Mouse (Mus musculus): Measurements from ENCODE around the gene Ddx43. TPM values are rescaled to one million over a fixed set of nuclear protein-coding genes. Genes with fewer than 3 reads are reported as not detected.

The Ddx43 gene
- total and polyA plus RNA-seq, 2 experiments: 0.09 TPM; not detected in 1

DNA sequence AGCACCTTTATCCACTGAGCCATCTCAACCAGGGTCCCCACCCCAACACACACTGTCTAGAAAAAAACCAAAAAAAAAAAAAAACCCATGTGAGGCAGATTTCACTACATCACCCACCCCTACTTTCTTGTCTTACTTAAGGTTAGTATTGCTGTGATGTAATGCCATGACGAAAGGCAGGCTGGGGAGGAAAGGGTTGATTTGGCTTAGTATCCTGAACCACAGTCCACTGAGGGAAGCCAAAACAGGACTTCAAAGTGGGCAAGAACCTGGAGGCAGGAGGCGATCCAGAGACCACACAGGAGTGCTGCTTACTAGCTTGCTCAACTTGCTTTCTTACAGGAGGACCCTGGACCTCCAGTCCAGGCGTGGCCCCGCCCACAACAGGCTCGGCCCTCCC is 54.8 kb downstream of the Ddx43 start:
- no peak for DNase-seq (ENCODE audit: extremely low read depth, low read depth, low spot score)
- Histone ChIP-seq H3K27me3 (ENCODE audit: control insufficient read depth, insufficient read depth, low read length) (no peaks in the 10 kb centered on the region), H3K9ac (ENCODE audit: low read depth, low read length) (no peak overlapping the region), H3K4me1 (ENCODE audit: control insufficient read depth, insufficient read depth, low read length) (peaks cover 9% of the 10 kb centered on the region; the same call in 1 of the 2 replicates), H3K36me3 (ENCODE audit: control insufficient read depth, insufficient read depth, low read length) (peaks cover 11% of the 10 kb centered on the region), H3K79me2 (ENCODE audit: control insufficient read depth, insufficient read depth, low read length) (no peaks in the 10 kb centered on the region; the same call in 1 of the 2 replicates), H3K27ac (replicated peaks; ENCODE audit: insufficient read depth, low read depth, low read length) (no peak overlapping the region), H3K4me3 (ENCODE audit: insufficient read depth, low read depth, low read length) (no peak overlapping the region)
- 77% methylated on average over 5 of the region's 5 CpGs for WGBS
- TF ChIP-seq CTCF (IDR thresholded peaks at IDR 0.05; ENCODE audit: low read depth, low read length): no peak
- no peak for TF ChIP-seq POLR2A (IDR thresholded peaks at IDR 0.05; ENCODE audit: extremely low read depth, insufficient read depth, low read length)

DNA sequence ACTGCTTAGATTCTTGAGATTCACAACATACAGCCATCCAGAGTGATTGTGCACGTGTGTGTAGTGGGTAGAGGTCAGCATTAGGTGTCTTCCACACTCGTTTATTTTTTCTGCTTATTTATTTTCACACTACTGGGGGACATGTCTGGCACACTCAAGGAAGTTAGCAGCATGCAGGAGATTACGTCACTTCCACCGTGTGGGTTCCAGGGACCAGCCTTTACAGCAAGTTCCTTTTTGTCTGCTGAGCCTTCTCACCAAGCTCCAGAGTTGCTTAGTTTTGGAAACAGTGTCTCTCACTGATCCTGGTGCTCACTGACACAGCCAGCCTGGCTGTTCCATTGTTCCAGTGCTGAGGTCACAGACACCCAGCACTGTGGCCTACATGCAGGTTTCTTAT is 55.8 kb downstream of the Ddx43 start:
- no peak overlapping the region for H3K9ac ChIP-seq (ENCODE audit: low read depth, low read length)
- H3K79me2 ChIP-seq (ENCODE audit: control insufficient read depth, insufficient read depth, low read length): no peaks in the 10 kb centered on the region; the same call in 1 of the 2 replicates
- no peak overlapping the region for H3K4me3 ChIP-seq (ENCODE audit: insufficient read depth, low read depth, low read length)
- TF ChIP-seq CTCF (IDR thresholded peaks at IDR 0.05; ENCODE audit: low read depth, low read length): no peak
- no peak for TF ChIP-seq POLR2A (IDR thresholded peaks at IDR 0.05; ENCODE audit: extremely low read depth, insufficient read depth, low read length)
- H3K36me3 ChIP-seq (ENCODE audit: control insufficient read depth, insufficient read depth, low read length): peaks cover 13% of the 10 kb centered on the region
- DNase-seq (ENCODE audit: extremely low read depth, low read depth, low spot score): peak; percentile 22
- WGBS: 70% methylated on average over 4 of the region's 4 CpGs
- H3K27me3 ChIP-seq (ENCODE audit: control insufficient read depth, insufficient read depth, low read length): no peaks in the 10 kb centered on the region
- H3K4me1 ChIP-seq (ENCODE audit: control insufficient read depth, insufficient read depth, low read length): peaks cover 9% of the 10 kb centered on the region; the same call in 1 of the 2 replicates
- H3K27ac ChIP-seq (replicated peaks; ENCODE audit: insufficient read depth, low read depth, low read length): no peak overlapping the region

DNA sequence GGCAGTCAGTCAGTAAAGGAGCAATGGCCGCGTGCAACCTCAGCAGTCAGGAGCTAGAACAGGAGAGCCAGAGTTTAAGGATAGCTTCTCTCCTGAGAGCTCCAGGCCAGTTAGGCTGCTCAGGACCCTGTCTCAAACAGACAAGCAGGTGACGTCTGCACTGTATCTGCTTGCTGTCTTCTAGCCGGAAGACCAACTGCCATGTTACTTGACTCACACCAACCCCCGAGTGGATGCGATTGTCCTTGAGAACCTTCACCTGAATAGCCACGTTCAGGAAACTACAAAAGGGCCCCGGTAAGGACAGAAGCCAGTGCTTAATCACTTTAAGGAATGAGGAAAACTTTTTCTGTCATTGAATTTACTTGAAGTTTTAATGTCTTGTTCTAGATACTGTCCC is 61.4 kb downstream of the Ddx43 start:
- Histone ChIP-seq H3K27ac (replicated peaks; ENCODE audit: insufficient read depth, low read depth, low read length) (no peak overlapping the region), H3K4me1 (ENCODE audit: control insufficient read depth, insufficient read depth, low read length) (0 out of 2 replicates have a peak, but pooled peaks cover 2% of the 10 kb centered on the region), H3K36me3 (ENCODE audit: control insufficient read depth, insufficient read depth, low read length) (peaks cover 40% of the 10 kb centered on the region), H3K79me2 (ENCODE audit: control insufficient read depth, insufficient read depth, low read length) (0 out of 2 replicates have a peak, but pooled peaks cover 5% of the 10 kb centered on the region), H3K27me3 (ENCODE audit: control insufficient read depth, insufficient read depth, low read length) (no peaks in the 10 kb centered on the region), H3K4me3 (ENCODE audit: insufficient read depth, low read depth, low read length) (no peak overlapping the region), H3K9ac (ENCODE audit: low read depth, low read length) (no peak overlapping the region)
- no peak for TF ChIP-seq POLR2A (IDR thresholded peaks at IDR 0.05; ENCODE audit: extremely low read depth, insufficient read depth, low read length)
- TF ChIP-seq CTCF (IDR thresholded peaks at IDR 0.05; ENCODE audit: low read depth, low read length): no peak
- 92% methylated on average over 8 of the region's 8 CpGs for WGBS
- DNase-seq (ENCODE audit: extremely low read depth, low read depth, low spot score): no peak

DNA sequence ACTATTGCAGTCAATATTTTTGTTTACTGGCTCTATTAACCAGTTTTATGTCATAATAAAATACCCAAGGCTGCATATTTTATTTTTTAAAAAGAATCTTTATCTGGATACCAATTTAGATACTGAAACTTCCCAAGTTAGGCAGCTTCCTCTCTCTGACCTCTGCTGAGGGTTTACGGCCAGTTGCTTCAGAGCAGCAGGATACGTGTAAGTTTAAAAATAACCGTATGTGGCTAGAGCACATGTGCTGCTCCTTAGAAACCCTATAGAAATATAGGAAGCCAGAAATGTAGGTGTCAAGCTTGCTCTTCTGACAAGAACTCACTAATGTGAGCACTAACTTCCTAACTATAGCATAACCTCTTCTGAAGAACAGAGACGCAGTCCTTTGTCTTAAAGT is 67.8 kb downstream of the Ddx43 start:
- Histone ChIP-seq H3K27ac (replicated peaks; ENCODE audit: insufficient read depth, low read depth, low read length) (no peak overlapping the region), H3K9ac (ENCODE audit: low read depth, low read length) (no peak overlapping the region), H3K4me3 (ENCODE audit: insufficient read depth, low read depth, low read length) (no peak overlapping the region), H3K4me1 (ENCODE audit: control insufficient read depth, insufficient read depth, low read length) (no peaks in the 10 kb centered on the region), H3K27me3 (ENCODE audit: control insufficient read depth, insufficient read depth, low read length) (no peaks in the 10 kb centered on the region), H3K79me2 (ENCODE audit: control insufficient read depth, insufficient read depth, low read length) (no peaks in the 10 kb centered on the region), H3K36me3 (ENCODE audit: control insufficient read depth, insufficient read depth, low read length) (peaks cover 51% of the 10 kb centered on the region)
- 85% methylated on average over 4 of the region's 4 CpGs for WGBS
- DNase-seq (ENCODE audit: extremely low read depth, low read depth, low spot score): no peak
- TF ChIP-seq POLR2A (IDR thresholded peaks at IDR 0.05; ENCODE audit: extremely low read depth, insufficient read depth, low read length) (no peak), CTCF (IDR thresholded peaks at IDR 0.05; ENCODE audit: low read depth, low read length) (no peak)

DNA sequence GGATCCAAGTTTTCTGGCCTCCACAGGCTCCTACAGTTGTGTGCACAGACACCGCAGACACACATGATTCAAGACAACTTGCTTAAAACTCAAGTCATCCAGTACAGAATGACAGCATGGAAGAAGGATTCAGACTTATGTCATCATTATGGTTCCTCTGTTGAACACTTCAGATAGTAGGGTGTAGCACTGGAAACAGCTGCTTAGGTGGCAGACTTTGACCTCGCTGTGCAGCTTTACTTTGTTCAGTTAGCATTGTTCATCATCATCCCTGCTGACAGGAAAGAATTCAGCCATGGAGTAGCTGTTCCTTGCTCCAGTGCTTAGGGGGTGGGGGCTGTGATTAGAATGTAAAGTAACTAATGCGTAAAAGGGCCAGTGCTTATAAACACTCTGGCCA is 70.1 kb downstream of the Ddx43 start:
- Histone ChIP-seq H3K4me1 (ENCODE audit: control insufficient read depth, insufficient read depth, low read length) (no peaks in the 10 kb centered on the region), H3K27me3 (ENCODE audit: control insufficient read depth, insufficient read depth, low read length) (no peaks in the 10 kb centered on the region), H3K79me2 (ENCODE audit: control insufficient read depth, insufficient read depth, low read length) (no peaks in the 10 kb centered on the region), H3K27ac (replicated peaks; ENCODE audit: insufficient read depth, low read depth, low read length) (no peak overlapping the region), H3K4me3 (ENCODE audit: insufficient read depth, low read depth, low read length) (no peak overlapping the region), H3K36me3 (ENCODE audit: control insufficient read depth, insufficient read depth, low read length) (peaks cover 41% of the 10 kb centered on the region), H3K9ac (ENCODE audit: low read depth, low read length) (no peak overlapping the region)
- DNase-seq (ENCODE audit: extremely low read depth, low read depth, low spot score): no peak
- TF ChIP-seq CTCF (IDR thresholded peaks at IDR 0.05; ENCODE audit: low read depth, low read length) (no peak), POLR2A (IDR thresholded peaks at IDR 0.05; ENCODE audit: extremely low read depth, insufficient read depth, low read length) (no peak)
- 98% methylated on average over 3 of the region's 3 CpGs for WGBS

Other genes starting within 250 kb of the Ddx43 start
- gene Gsta4, start 213.0 kb upstream of the Ddx43 start, total RNA-seq (2014; rRNA removed): 137 and 139 TPM in 2 replicates
- gene Gsta4, start 213.0 kb upstream of the Ddx43 start, polyA plus RNA-seq (2012; rRNA removed): 45.2 and 46.5 TPM in 2 replicates
- gene Gsta1, start 165.1 kb upstream of the Ddx43 start, total RNA-seq (2014; rRNA removed): 6.1 and 42.4 TPM in 2 replicates
- gene Gsta1, start 165.1 kb upstream of the Ddx43 start, polyA plus RNA-seq (2012; rRNA removed): 1.0 and 2.8 TPM in 2 replicates
- 5.1 and 42.0 TPM in 2 replicates for gene Gm3776, start 138.6 kb upstream of the Ddx43 start, total RNA-seq (2014; rRNA removed)
- 0.48 and 0.92 TPM in 2 replicates for gene Gm3776, start 138.6 kb upstream of the Ddx43 start, polyA plus RNA-seq (2012; rRNA removed)
- 0.54 TPM in 1 of 2 replicates, not detected in the other for gene Gm10639, start 105.9 kb upstream of the Ddx43 start, total RNA-seq (2014; rRNA removed)
- not detected in 2 replicates for gene Gm10639, start 105.9 kb upstream of the Ddx43 start, polyA plus RNA-seq (2012; rRNA removed)
- gene Omt2a, start 81.0 kb upstream of the Ddx43 start, total RNA-seq (2014; rRNA removed): not detected in 2 replicates
- gene Omt2a, start 81.0 kb upstream of the Ddx43 start, polyA plus RNA-seq (2012; rRNA removed): not detected in 2 replicates
- gene Omt2b, start 68.2 kb upstream of the Ddx43 start, total RNA-seq (2014; rRNA removed): not detected in 2 replicates
- not detected in 2 replicates for gene Omt2b, start 68.2 kb upstream of the Ddx43 start, polyA plus RNA-seq (2012; rRNA removed)
- 106 and 182 TPM in 2 replicates for gene Gsta2, start 40.0 kb upstream of the Ddx43 start, total RNA-seq (2014; rRNA removed)
- 22.4 and 26.3 TPM in 2 replicates for gene Gsta2, start 40.0 kb upstream of the Ddx43 start, polyA plus RNA-seq (2012; rRNA removed)
- gene Dppa5a, start 27.6 kb upstream of the Ddx43 start, total RNA-seq (2014; rRNA removed): not detected in 2 replicates
- not detected in 2 replicates for gene Dppa5a, start 27.6 kb upstream of the Ddx43 start, polyA plus RNA-seq (2012; rRNA removed)
- not detected in 2 replicates for gene Ooep, start 17.1 kb upstream of the Ddx43 start, total RNA-seq (2014; rRNA removed)
- not detected in 2 replicates for gene Ooep, start 17.1 kb upstream of the Ddx43 start, polyA plus RNA-seq (2012; rRNA removed)
- gene Cgas, start 47.5 kb downstream of the Ddx43 start, total RNA-seq (2014; rRNA removed): 0.18 and 0.34 TPM in 2 replicates
- 0.07 and 0.12 TPM in 2 replicates for gene Cgas, start 47.5 kb downstream of the Ddx43 start, polyA plus RNA-seq (2012; rRNA removed)
- 18.7 and 18.9 TPM in 2 replicates for gene Mto1, start 52.4 kb downstream of the Ddx43 start, total RNA-seq (2014; rRNA removed)
- 16.9 and 17.3 TPM in 2 replicates for gene Mto1, start 52.4 kb downstream of the Ddx43 start, polyA plus RNA-seq (2012; rRNA removed)
- 0.18 and 0.20 TPM in 2 replicates for gene Gm17324, start 53.0 kb downstream of the Ddx43 start, total RNA-seq (2014; rRNA removed)
- gene Gm17324, start 53.0 kb downstream of the Ddx43 start, polyA plus RNA-seq (2012; rRNA removed): 0.20 and 0.60 TPM in 2 replicates
- 7,986 and 8,406 TPM in 2 replicates for gene Eef1a1, start 93.4 kb downstream of the Ddx43 start, total RNA-seq (2014; rRNA removed)
- gene Eef1a1, start 93.4 kb downstream of the Ddx43 start, polyA plus RNA-seq (2012; rRNA removed): 2,468 and 2,707 TPM in 2 replicates
- 16.4 and 17.0 TPM in 2 replicates for gene Slc17a5, start 192.3 kb downstream of the Ddx43 start, total RNA-seq (2014; rRNA removed)
- gene Slc17a5, start 192.3 kb downstream of the Ddx43 start, polyA plus RNA-seq (2012; rRNA removed): 10.9 and 12.1 TPM in 2 replicates
- gene Cd109, start 219.8 kb downstream of the Ddx43 start, total RNA-seq (2014; rRNA removed): not detected in 2 replicates
- not detected in 2 replicates for gene Cd109, start 219.8 kb downstream of the Ddx43 start, polyA plus RNA-seq (2012; rRNA removed)